Mouse (Mus musculus): Measurements from ENCODE around the gene Ces1c.
A peak's percentile ranks its signal among the peaks of the same experiment; 100 is the strongest.

Ces1c gene

DNA sequence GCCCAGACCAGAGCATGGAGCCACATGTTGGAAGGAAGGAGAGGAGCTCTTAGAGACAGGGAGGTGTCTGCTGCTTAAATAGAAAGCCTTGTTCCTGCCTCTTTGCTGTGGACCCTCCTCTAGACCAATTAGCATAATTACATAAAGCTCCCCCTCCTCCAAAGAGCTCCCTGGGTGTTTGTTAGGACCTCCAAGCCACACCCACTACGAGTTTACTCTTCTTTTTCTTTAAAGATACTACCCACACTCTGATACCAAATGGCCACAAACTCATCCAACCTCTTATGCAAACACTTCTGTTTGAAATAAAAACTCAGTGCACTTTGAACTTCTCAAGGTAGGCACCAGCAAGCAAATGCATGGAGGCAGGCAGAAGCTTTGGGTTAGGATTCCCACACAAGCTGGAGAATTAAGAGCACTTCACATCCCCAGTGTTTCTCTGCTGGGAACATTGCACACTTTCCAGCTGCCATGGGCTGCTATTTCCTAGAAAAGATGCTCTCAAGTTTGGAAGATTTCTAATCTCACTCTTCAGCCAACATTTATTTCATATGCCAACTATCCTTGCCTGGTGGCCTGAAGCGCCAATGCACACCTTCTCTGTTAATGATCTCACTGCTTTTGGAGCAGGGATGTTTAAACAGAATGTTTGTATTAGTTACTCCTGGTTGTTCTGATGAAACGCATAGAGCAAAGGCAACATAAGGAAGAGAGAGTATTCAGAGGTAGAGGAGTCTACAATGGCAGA, at the start of gene Ces1c:
Gene Ces1c (minus strand): TSS at position 51 of the 748 bp plus-strand sequence.
- no peak for DNase-seq

DNA sequence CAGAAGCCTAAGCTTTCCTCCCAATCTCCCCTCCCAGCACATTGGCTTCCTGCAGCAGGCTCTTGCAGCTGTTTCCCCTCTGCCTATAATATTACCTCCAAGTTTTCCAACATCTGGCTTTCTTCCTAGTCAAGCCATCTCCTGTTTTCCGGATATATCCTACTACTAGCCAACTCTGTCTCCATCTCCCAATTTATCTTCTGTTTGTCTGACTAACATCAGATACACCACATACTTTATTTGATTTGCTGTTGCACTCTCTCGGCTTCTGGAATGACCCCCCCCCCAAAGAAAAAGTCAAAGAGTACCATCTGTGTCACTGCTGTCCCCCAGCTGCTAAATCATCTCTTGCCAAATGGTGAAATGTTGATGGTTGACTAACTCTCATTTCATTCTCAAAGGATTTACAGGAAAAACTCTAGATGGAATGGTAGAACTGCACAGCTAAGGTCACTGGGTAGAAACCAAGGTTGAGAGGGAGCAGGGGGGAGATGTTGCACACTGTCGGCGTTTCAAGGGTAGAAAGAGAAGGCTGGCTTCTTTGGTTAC, 49.6 kb upstream of the Ces1c start:
- DNase-seq: no peak

DNA sequence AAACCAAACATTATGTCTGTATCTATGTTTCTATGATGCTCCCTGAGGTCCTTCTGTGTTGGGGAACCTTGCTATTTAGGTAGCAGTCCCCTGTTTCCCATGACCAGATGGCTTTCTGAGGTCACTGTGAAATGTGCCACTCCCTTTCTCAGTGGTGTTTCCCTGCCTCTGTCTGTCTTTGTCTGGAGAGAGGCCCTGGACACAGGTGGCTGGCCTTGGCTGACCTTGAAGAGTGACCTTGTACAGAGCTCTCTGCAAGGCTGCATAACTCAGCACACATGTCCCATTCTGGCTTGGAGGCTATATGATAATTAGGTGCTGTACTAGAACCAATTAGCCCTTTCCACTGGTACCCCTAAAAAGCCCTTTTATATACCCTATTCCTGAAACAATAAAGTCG, 45.5 kb upstream of the Ces1c start:
- DNase-seq: no peak

DNA sequence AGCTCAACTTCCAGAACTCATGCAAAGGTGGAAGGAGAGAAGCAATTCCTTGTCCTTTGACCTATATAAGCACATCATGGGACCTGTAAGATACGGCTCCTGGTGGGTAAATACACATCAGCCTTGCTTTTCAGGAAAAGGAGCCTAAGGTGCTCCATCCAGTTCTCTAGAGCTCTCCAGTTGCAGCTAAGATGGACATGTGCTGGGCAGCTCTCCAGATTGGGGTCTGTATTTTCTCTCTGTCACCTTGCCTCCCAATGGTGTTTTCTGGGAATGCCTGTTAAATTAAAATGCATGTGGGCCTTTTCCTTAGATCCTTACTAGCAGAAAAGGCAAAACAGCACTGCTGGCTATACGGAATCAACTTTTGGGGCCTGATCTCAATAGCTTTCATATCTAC, 43.5 kb upstream of the Ces1c start:
- no peak for DNase-seq

DNA sequence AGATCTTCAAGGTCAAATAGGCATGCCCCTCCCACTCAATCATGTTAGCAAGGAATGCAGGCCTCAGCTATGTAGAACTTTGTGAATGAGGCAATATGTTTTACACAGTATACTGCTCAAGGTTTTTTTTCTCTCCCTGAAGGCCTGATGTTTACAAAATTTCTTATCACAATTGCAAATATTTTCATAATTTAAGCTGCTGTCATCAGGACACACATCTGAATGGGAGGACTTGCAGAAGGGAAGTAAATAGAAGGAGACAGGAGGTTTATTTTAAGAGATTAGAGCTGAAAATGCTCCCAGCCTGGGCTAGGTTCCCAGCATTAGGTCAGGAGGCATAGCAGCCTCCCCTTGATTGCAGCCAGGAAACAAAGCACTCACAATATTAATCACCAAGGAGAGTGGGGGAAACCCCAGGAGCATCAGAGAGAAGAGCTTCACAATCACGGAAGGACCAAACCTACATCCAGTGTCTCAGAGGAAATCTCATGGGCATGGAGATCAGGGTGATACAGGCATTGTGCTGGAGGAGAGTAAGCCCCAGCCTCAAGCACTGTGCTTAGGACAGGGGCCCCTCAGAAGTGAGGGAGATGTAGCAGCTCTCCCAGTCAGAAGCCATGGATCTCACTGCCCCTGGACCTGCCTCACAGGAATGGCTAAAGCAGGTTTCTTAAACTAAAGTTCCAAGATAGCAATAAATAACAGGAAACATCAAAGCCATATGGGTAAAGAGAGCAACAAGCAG, 40.9 kb upstream of the Ces1c start:
- no peak for DNase-seq

DNA sequence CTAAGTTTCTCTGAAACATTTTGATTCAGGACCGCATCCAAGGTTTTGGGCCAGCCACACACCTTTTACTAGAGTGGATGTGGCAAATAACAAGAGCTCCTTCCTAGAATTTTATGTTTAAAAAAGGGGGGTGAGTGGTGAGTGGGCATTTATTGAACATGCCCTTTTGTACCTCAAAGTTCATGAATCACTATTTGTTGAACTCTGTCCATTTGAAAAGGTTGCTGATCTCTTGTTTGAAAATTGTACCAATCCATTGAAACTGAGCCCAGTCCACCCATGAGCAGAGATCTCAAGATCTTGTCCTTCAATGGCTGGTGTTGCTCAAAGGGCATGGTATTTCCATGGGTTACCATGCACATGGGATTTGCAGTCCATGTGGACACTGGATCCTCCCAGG, 32.3 kb upstream of the Ces1c start:
- DNase-seq: no peak

DNA sequence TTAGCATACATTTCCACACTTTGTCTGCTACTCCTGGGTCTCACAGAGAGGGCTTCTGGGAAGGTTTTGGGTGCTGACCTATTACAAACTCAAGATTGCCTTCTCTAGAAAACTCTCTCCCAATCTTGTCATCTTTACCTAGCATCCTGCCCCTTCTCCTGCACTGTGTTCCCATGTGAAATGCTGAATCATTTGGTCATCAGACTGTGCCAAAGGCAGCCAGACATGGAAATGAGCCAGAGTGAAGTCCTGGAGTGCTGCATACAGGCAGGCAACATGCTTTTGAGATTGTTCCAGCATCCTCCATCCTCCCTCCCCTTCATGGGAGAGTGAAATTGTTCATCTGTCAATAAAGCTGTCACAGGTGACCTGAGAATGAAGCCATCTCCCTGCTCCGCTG, 20.3 kb upstream of the Ces1c start:
- DNase-seq: no peak

DNA sequence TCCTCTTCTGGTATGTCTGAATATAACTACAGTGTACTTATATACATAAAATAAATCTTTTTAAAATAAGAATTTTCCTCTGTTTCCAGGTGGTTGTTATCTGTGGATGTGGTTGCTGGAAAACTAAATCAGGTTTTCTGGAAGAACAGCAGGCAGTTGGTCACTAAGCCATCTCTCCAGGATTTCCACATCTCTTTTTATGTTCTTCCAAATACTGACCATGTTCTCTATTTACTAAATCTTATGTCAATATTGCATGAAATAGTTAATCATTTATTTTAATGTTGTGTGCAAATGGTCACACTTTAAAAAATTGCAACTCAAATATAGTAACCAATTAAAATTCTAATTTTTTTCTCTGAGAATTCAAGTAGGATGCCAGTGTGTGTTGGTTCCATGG, 16.2 kb upstream of the Ces1c start:
- DNase-seq: no peak

DNA sequence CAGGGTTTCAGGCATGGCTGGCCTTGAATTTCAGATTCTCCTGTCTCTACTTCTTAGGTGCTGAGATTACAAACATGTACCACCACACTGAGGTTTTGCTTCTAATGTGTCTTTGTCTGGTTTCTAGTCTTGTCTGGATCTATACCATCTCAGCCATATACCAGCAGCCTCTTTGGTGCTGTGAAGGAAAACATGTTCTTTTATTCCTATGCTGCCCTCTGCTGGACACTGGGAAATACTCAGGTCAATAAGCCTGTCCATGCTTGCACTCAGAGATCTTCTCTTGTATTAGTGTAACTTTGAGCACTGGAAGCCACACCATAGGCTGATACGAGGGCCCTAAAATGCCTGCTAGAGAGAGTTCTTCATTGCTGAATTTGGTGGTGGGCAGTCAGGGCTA, 9.6 kb upstream of the Ces1c start:
- peak; percentile 18 for DNase-seq

DNA sequence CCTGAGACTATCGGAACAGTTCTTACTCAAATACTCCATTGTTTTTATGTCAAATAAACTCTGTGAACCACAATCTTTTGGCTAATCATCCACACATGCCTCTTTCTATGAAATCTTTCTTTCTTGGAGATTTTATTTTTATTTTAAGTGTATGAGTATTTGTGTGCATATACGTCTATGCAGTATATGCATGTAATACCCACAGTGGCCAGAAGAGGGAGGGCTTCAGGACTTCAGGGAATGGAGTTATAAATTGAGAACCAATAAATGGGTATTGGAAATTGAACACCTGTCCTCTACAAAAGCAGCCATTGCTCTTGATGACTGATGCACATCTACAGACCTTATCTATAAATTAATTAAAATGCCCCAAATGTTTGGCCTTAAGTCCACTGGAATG, 1.1 kb upstream of the Ces1c start:
- DNase-seq: no peak

DNA sequence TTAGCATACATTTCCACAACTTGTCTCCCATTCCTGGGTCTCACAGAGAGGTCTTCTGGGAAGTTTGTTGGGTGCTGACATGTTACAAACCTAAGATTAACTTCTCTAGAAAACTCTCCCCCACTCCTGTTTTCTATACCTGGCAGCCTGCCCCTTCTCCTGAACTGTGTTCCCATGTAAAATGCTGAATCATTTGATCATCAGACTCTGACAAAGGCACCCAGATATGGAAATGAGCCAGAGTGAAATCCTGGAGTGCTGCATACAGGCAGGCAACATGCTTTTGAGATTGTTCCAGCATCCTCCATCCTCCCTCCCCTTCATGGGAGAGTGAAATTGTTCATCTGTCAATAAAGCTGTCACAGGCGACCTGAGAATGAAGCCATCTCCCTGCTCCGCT, 4.6 kb downstream of the Ces1c start:
- no peak for DNase-seq

DNA sequence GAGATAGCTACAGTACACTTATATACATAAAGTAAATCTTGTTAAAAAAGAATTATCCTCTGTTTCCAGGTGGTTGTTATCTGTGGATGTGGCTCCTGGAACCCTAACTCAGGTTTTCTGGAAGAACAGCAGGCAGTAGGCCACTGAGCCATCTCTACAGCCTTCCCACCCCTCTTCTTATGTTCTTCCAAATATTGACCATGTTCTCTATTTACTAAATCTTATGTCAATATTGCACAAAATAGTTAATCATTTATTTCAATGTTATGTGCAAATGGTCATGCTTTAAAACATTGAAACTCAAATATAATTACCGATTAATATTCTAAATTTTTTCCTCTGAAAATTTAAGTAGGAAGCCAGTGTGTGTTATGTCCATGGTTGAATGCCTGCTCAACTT, 9.1 kb downstream of the Ces1c start:
- no peak for DNase-seq

DNA sequence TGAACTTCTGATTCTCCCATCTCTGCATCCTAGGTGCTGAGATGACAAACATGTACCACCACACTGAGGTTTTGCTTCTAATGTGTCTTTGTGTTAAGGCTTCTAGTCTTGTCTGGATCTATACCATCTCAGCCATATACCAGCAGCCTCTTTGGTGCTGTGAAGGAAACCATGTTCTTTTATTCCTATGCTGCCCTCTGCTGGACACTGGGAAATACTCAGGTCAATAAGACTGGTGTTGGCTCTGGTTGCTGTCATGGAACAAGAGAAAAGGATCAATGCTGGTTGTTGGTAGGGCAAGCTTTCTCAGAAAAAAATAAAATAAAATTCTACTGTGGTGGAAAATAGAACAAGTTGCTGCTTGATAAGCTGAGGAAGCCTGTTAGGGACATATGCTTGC, 35.7 kb downstream of the Ces1c start:
- DNase-seq: peak; percentile 2

DNA sequence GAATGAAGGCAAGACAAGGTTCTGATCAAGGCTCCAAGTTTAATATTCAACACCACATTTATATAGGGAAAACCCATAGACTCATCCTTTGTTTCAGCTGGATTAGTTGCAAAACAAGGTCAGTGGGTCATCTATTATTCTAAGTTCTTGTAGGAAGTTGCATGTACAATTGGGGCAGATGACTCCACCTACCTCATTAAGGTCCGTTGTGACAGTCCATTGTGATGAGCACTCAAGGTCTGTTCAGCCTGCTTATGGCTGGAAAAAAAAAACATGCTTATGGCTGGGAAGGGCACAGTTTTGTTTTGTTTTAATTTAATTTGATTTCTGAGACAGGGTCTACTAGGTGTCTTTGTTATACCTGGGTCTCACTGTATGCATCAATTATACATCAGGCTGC, 39.8 kb downstream of the Ces1c start:
- DNase-seq: no peak

DNA sequence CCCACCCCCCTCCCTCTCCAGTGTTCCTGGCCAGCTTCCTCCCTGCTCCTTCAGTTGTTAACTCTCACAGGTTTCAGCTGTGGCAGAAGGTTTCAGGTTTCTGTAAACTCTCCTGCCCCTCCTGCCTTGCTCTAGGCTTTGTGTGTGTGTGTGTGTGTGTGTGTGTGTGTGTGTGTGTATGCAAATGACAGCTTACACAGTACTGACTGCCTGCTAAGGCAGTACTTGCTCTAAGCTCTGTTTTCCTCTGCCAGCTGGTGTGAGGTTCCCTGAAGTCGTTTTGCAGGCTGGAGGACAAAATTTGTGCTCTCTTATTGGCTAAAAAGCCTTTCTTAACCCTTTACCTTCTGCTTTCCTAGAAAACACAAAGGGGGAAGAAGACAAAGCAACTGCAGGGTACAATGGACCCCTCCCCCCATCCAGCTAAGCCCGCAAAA, 42.4 kb downstream of the Ces1c start:
- DNase-seq: no peak

DNA sequence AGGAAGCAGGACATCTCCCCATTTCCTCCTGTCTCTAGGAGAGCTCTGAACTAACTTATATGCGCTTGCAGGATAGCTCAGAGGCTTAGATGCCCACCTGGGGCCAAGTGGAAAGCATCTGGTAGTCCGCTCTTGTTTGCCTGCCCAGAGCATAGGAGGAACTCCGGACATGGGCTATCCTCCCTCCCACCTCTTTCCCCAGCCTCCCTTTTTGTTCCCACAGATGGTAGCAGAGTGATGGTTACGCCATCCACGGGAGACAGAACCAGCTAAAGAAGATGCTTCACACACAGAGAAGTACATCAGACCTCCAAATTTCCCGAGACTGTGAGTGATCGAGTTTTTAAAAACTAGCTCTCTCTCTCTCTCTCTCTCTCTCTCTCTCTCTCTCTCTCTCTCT, 42.9 kb downstream of the Ces1c start:
- no peak for DNase-seq

DNA sequence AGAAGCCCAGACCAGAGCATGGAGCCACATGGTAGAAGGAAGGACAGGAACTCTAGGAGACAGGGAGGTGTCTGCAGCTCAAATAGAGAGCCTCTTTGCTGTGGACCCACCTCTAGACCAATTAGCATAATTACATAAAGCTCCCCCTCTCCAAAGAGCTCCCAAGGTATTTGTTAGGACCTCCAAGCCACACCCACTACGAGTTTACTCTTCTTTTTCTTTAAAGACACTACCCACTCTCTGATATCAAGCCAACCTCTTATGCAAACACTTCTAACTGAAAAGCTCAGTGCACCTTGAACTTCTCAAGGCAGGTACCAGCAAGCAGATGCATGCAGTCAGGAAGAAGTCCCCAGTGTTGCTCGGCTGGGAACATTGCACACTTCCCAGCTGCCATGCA, 51.2 kb downstream of the Ces1c start, which contains the start of gene Ces1b:
Gene Ces1b (minus strand): TSS at position 131 of the 400 bp plus-strand sequence.
- no peak for DNase-seq

DNA sequence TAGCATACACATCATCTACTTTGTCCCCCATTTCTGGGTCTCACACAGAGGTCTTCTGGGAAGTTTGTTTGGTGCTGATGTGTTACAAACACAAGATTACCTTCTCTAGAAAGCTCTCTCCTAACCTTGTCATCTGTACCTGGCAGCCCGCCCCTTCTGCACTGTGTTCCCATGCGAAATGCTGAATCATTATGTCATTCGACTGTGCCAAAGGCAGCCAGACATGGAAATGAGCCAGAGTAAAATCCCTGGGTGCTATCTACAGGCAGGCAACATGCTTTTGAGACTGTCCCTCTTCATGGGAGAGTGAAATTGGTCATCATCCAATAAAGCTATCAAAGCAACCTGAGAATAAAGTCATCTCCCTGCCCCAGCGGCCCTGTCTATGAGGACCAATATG, 55.8 kb downstream of the Ces1c start:
- DNase-seq: no peak

DNA sequence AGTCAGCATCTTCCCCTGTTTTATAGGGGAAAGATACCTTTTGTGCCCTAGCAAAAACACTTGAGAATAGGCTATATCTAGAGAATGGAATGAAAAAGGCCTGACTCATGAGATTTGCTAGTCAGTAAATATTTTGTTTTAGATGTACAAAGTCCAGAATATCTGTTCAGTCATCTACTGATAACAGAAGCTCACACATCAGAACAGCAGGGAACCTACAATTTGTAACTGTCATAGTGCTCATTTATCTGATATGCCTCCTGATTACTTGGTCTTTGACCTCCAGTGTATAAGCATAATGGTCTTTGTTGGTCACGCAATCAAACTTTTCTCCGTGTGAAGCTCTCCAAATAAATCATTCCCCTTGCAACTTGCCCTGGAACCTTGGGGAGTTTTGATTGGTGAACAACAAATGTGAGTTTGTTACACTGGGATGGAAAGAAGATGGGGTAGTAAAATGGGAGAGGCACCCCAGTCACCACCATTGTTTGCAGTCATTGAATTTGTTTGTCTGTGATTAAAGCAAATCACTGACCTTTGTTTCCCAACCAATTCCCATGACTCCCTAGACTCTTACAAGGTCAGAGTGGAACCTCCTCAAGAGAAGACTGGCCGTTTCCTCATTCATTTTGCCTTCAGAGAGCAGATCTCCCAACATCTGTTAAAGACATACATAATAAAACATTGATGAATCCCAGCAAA, 67.5 kb downstream of the Ces1c start:
- no peak for DNase-seq

DNA sequence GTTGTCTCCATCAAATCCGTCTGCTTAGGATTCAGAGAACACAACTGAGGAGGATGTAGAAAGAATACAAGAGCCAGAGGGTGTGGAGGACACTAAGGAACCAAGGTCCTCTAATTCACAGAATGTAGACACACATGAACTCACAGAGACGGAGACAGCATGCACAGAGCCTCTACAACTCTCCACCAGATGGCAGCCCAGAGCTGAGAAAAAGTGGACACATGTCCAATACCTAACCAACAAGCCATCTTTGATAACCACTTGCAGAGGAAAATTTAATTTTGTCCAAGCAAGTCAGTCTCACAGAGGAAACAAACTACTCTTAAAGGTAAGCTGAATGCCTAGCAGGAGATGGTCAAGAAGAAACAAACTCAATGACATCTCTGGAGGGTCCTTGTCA, 71.9 kb downstream of the Ces1c start:
- peak; percentile 5 for DNase-seq

DNA sequence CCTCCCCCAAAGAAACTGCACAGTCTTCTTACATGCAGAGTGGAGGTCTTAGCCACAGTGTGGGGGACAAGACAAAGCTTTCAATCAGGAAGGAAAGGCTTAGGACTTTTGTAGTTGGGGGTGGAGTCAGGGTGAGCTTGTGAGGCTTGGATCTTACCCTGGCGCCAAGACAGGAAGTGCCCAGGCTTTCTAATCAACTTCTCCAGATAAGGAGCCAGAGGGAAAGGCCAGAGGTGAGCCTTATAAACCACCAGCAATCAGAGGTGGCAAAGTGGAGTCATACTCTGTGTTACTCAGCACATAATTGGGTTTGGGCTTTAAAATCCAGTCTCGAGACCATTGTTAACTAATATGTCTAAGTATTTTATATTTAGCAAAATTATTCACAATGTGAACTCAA, 75.8 kb downstream of the Ces1c start:
- no peak for DNase-seq

All from cerebellum, adult 11 months (tissue).